Mouse (Mus musculus): ENCODE measurements at regions not wholly inside any gene's neighbourhood (a gene's known extent, or its start where the extent isn't known, plus 50 kb on each side); places are given as distances from the start of the nearest gene placed in this dataset.

DNA sequence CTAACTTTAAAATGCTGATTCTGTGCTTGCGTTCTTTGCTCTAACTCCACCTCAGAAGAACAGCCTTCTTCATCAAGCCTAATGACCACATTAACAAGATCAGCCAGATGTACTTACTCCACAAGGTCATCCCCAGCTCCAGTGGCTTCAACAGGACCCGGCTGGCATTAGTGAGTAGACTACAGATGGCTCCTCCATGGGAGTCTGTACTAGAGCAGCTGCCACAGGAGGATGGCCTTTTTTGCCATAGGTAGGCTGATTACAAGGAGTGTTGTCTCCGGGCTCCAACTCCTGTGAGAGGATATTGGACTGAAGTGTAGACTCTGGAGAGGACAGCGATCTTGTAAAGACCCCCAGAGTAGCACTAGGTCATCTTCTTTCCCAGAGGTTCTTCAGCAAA is 729.7 kb downstream of the Galc start:
- no peak for DNase-seq (ENCODE audit: low spot score in 2 of 2)

DNA sequence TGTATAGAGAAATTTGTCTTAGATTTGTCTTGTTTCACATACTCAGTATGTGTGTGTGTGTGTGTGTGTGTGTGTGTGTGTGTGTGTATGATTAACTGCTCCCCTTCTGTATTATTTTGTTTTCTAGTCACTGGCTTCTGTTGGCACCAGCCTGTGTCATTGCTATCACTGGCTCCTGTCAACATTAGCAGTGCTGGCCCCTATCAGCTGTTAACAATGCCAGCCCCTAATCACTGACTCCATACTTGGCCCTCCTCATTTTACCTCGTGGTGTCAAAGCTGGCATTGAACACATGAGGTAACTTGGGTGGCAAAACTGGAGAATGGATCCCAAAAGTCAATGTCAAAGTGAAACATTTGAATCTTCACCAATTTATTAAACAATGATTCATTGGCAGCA is 733.3 kb downstream of the Galc start:
- no peak for DNase-seq (ENCODE audit: low spot score in 2 of 2)

DNA sequence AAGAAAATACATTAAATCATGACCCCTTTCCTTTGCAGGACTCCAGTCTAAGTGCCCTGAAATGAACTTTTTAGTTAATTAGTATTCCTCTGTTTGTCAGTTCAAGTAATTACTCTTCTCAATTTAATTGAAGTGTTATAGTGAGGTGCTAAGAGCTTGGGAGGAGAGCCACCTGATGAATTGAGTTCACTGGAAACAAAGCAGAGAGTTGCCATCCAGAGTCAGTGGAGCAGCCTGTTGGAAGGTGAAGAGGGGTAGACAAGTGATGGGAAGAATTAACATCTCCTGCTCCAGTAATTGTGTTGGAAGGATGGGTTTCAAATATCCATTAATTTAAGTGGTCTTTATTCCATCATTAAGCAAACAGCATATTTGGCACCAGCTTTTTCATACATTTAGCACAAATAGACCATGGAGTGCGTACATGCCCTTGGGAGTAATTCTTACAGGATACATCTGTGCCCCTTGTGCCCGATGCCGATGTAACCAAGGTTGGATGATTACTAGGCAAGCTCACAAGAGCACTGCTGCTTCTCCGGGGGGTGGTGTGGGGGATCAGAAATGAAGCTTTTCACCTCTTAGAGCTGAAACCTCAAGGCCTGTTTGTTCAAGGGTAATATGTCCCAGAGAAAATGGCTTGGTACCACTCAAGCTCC is 739.3 kb downstream of the Galc start:
- DNase-seq (ENCODE audit: low spot score in 2 of 2) = no peak

DNA sequence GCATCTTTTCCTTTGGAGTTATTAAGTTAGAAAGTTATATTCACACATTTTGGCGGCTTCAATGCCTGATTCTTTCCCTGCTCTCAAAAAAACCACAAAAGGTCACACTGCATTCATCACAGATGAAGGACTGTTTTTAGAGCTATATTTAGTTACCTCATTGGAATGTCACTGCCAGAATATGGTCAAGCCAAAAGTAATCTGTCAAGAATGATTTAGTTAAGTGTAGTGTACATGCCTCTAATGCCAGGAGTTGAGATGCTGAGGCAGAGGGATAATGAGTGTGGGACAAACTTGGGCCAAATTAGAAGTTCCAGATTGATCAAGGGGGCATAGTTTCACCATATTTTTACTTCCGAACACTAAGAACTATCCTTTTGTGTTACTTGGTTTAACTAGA is 741.7 kb downstream of the Galc start:
- no peak for DNase-seq (ENCODE audit: low spot score in 2 of 2)

- DNase-seq (ENCODE audit: low spot score in 2 of 2) = no peak
These were observed 743.5 kb downstream of the Galc start for GRCm38 (mm10) chr12:97515805-97516204.

DNA sequence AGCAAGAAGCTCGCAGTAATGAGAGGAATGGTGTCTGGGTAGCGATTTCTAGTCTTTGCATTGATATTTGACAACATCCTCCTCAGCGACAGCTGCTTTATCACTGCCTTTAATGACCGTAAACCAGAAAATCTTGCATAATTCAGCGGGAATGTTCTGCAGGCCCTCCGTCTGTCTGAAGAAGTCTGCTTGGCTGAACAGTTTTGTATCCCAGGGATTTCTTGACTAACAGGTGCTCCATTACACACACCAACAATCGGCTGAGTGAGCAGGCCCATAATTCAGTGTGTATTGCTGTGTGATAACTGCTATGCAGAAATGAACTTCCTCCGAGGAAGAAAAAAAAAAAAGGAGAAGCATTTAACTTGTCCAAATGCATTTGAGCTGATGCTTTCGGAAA is 747.4 kb downstream of the Galc start:
- peak; percentile 2 to 9 for DNase-seq (ENCODE audit: low spot score in 2 of 2)

DNA sequence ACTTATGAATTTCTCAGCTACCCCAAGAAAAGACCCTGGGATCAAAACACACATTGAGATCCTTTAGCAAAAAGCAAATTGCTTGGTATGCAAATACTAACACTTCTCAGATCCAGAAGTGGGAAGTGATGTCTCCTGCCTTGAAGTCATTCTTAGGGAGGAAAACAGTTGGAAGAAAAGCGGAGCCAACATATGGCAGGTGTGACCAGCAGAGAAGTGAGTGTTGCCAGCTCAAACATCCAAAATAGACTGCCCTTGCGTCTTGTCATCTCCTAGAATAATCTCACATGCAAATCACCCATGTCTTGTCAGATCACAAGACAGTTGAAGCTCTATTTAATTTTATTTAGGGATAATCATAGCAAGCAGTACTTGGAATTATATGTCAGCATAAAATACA is 757.8 kb downstream of the Galc start:
- no peak for DNase-seq (ENCODE audit: low spot score in 2 of 2)

GRCm38 (mm10) chr12:97483559-97483958 is 775.7 kb downstream of the Galc start:
- no peak for DNase-seq (ENCODE audit: low spot score in 2 of 2)

GRCm38 (mm10) chr12:97476466-97477250 is 782.6 kb downstream of the Galc start:
- no peak for DNase-seq (ENCODE audit: low spot score in 2 of 2)

- no peak for DNase-seq (ENCODE audit: low spot score in 2 of 2)
These were observed 783.5 kb downstream of the Galc start for GRCm38 (mm10) chr12:97475751-97476150.

- no peak for DNase-seq (ENCODE audit: low spot score in 2 of 2)
These were observed 790.1 kb downstream of the Galc start for GRCm38 (mm10) chr12:97469183-97469582.

DNA sequence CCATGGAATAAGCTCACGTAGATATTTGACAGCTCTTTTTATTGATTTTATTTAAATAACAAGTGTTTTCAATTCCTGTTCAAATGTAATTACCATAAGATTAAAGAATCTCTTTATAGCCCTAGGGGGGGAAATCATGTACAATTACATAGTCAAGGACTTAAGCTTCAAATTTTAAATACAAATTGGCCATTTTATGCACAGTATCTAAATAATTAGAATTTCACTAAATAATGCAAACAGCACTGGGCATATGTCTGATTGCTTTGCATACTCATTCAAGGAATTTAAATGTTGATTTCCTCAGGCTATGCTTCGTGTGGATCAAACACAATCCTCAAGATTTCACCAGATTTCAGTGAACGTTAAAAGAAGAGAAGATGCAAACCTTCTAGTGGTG is 823.1 kb downstream of the Galc start:
- DNase-seq (ENCODE audit: low spot score in 2 of 2) = no peak

DNA sequence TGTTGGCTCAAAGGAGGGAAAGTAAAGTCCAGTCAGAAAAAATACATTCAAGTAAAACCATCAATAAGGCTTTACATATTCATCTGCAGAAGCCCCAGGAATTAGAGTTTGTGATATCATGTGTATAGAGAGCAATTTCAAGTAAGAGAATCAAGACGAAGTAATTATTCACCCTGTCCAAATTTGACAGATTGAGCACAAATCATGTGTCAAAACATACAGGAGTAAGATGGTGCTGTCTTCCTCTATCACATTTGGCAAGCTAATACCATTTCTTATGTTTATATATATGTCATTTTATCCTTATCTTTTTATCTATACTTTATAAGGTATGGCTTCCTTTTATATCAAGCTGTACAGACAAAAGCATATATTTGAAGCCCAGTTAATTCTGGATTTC is 825.2 kb downstream of the Galc start:
- DNase-seq (ENCODE audit: low spot score in 2 of 2) = no peak

DNA sequence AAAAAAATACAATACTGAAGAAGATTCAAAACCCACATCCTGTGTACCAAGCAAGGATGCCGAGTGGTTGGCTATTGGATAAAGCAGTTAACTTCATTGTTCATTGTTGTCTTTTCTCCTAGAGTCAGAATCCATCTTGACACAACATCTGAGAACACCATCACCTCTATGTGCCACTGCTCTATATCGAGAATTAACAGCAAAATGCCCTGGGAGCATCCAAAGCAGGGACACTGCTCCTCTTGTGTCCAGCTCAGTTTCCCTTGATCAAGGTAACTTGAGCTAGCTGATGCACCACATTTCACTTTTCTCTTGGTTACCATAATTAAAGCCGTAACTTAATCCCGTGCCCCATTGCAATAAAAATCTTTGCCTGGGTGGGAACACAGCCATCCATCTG is 826.6 kb downstream of the Galc start:
- DNase-seq (ENCODE audit: low spot score in 2 of 2) = no peak

DNA sequence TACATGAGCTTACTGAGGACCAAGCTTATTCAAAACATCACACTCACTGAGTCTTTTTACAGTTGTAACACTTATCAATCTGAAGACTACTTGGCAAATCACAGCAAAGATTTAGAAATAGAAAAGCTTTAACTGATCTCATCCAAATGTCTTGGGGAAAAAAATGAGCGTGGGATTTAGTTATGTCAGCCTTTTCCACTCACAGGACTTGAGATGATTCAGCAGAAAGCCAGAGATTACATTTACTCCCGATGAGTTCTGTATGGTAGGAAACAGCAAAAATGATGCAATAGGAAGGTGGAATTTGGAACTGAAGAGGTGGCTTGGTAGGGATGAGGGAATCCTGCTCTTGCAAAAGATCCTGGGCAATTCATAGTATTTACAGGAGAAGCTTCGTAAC is 831.0 kb downstream of the Galc start:
- DNase-seq (ENCODE audit: low spot score in 2 of 2) = no peak

GRCm38 (mm10) chr12:97424726-97425125 is 834.5 kb downstream of the Galc start:
- no peak for DNase-seq (ENCODE audit: low spot score in 2 of 2)

DNA sequence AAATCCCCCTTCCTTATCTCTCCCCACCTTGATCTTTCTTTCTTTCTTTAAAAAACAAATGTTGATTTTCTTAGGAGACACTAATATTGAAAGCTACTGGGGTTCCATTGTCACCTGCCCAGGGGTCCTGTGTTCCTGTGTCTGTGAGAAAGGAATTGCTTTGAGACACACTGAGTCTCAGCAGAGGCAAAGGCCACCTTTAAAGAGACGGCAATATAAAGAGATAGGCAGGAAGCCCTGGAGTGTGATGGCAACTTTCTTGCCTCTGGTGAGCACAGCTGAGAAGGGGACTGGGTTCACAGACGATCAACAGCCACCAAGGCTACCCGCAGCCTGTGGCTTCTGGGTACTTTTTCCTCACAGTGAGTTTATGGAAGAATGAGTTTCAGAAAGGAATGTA is 855.8 kb downstream of the Galc start:
- no peak for DNase-seq (ENCODE audit: low spot score in 2 of 2)

DNA sequence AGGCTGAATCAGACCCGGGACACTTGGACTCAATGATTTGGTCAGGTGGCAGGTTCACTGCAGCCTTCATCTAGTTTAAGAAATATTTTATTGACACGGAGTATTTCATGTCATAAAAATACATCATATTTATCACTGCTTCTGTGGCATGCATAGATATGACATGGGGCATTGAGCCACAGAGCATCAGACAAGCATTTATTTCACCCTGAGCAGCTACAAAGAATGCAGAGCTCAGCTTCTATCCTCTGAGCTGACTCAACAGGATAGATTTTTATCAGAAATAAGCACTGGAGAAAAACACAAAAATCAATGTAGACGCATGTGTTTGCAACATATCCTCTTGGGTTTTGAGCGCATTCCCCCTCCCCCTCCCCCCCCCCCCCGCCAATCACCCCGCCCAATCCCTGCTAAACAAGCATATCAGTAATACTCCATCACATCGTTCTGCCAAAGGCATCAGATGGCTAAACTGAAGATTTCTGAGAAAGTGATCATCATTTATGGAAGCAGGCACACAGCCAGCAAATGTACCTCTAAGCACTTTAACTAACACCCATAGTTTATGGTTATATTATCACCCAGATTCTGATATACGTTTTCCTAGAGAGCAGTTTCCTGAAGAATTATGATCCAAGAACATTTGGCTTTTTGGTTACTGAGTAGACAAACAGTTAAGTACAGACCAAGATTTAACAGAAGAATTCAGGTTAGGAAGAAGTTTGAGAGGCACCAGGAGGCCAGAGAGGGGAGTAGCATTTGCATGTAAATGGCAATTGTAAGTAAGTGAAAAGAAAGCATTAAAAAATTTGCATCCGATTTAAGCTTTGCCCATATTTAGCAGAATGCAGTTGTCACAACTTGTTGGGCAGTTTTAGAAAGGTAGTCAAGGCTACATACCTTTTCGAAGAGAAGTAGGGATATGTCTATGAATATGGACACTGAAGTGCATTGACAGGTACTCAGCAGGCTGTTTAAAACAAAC is 856.6 kb downstream of the Galc start:
- no peak for DNase-seq (ENCODE audit: low spot score in 2 of 2)

DNA sequence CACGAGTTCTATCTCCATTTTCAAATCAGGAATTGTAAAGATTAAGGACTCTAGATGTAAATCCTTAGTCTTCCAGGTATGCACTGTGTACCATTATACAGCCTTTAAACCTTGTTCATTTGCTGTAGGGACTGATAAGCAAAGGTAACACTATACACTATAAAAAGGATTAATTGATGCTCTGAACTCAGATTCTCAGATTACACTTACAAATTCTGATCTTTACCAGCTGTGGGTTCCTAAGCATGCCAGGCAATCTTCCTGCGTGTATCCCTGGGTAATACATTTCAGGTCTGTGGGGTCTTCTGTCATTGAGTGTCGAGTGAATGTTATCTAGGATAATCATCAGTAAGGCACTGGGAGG is 860.7 kb downstream of the Galc start:
- DNase-seq (ENCODE audit: low spot score in 2 of 2) = no peak

- peak in 1 of 2 experiments; percentile 2 for DNase-seq (ENCODE audit: low spot score in 2 of 2)
These were observed 861.2 kb downstream of the Galc start for GRCm38 (mm10) chr12:97397850-97398581.

DNA sequence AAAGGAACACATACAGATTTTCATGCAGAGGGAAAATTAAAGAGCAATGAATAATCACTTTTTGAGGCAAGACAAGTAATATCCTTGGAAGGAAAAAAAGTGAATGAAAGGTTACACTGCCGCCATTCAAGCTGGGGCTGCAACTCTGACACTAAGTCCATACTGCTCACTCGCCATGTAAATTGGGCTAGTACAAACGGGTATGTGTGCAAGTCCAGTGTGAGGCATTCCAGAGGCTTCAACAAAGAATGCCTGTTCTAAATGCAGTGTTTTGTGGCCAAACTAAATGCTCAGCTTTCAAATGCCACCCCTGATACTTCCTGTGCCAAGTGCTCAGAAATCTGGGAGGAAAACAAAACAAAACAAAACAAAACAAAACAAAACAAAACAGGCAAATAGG is 897.5 kb downstream of the Galc start:
- DNase-seq (ENCODE audit: low spot score in 2 of 2) = no peak
